Mouse (Mus musculus): ENCODE data around the gene Lfng.

The Lfng gene

GRCm38 (mm10) chr5:140617714-140618113, 10.6 kb downstream of the Lfng start:
- no peak for DNase-seq

GRCm38 (mm10) chr5:140619151-140619771, 12.1 kb downstream of the Lfng start:
- no peak for DNase-seq

- no peak for DNase-seq
Observed at GRCm38 (mm10) chr5:140619895-140620736, 13.0 kb downstream of the Lfng start.

- no peak for DNase-seq
Observed at GRCm38 (mm10) chr5:140621092-140621491, 14.0 kb downstream of the Lfng start.

- DNase-seq, result no peak
Observed at GRCm38 (mm10) chr5:140621517-140621916, 14.4 kb downstream of the Lfng start.

GRCm38 (mm10) chr5:140622978-140623670, 16.0 kb downstream of the Lfng start:
- DNase-seq, result no peak

GRCm38 (mm10) chr5:140623791-140624190, 16.7 kb downstream of the Lfng start:
- no peak for DNase-seq

GRCm38 (mm10) chr5:140624238-140624637, 17.1 kb downstream of the Lfng start:
- DNase-seq, result no peak

GRCm38 (mm10) chr5:140624961-140625360, 17.8 kb downstream of the Lfng start:
- DNase-seq, result no peak

- DNase-seq, result no peak
Observed at GRCm38 (mm10) chr5:140627580-140627979, 20.5 kb downstream of the Lfng start.

- DNase-seq, result no peak
Observed at GRCm38 (mm10) chr5:140628995-140629394, 21.9 kb downstream of the Lfng start.

- DNase-seq, result no peak
Observed at GRCm38 (mm10) chr5:140633432-140633831, 26.3 kb downstream of the Lfng start.

GRCm38 (mm10) chr5:140634798-140635722, 27.9 kb downstream of the Lfng start:
- no peak for DNase-seq

GRCm38 (mm10) chr5:140636316-140637057, 29.4 kb downstream of the Lfng start:
- no peak for DNase-seq

- no peak for DNase-seq
Observed at GRCm38 (mm10) chr5:140637058-140637410, 29.9 kb downstream of the Lfng start.

- DNase-seq, result no peak
Observed at GRCm38 (mm10) chr5:140637989-140638388, 30.9 kb downstream of the Lfng start.

- no peak for DNase-seq
Observed at GRCm38 (mm10) chr5:140638484-140638883, 31.4 kb downstream of the Lfng start.

GRCm38 (mm10) chr5:140639312-140639711, 32.2 kb downstream of the Lfng start:
- DNase-seq, result no peak

GRCm38 (mm10) chr5:140639871-140640270, 32.8 kb downstream of the Lfng start:
- no peak for DNase-seq

GRCm38 (mm10) chr5:140640812-140641211, 33.7 kb downstream of the Lfng start:
- no peak for DNase-seq

GRCm38 (mm10) chr5:140641254-140641928, 34.3 kb downstream of the Lfng start:
- no peak for DNase-seq

All from cerebellum, adult 9-10 months (tissue).